ENCODE assay signal across 9 mouse cellular contexts in the genomic region with DNA sequence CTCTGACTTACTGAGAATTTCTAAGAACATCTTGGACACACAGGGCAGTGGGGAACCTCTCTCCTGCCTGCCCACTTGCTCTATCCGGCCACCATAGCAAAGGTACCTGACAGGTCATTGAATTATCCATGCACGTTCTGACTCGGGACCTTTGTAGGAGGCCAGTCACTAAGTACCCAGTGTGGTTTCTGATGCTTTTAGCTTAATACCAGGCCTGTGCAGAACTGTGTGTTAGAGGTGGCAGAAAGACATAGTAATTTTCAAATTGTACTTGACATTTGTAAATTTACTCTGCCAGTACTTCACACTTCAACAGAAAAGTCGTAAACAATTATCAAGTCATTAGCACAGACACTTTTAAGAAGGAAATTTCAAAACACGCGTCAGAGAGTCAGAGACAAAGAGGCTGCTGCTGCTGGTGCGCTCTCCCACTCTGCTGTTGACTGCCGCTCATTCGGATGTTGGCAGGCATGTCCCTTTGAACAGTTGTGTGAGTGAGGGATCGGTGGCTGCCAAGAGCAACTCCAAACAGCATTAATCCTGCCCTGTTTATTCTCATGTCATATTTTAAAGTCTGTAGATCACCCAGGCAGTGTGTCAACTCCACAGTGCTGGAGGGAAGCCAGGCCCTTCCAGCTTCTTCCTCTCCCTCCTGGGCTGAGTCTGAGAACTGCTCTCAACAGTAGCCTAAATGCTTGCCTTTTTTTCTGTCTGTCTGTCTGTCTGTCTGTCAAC.
DNase-seq lines count a peak whose midpoint lies in the region; ATAC-seq lines count a peak whose summit lies in the region.
"Had no signal": no experiment of that assay in that cellular context is flagged by ENCODE, and none has a peak within 500 bp of the region (broad histone marks: within the 10 kb centered on the region; RNA-seq: fewer than 3 reads in every experiment).

No protein-coding gene starts in this region.

- no peak overlapping the region for H3K4me3 ChIP-seq in forebrain, embryonic 13.5 days
- H3K4me3 ChIP-seq in forebrain, embryonic 11.5 days (ENCODE audit: low read depth, low read length), result no peak overlapping the region
- H3K4me3 ChIP-seq in kidney, embryonic 15.5 days (replicated peaks), result no peak overlapping the region
- H3K4me3 ChIP-seq: liver, embryonic 15.5 days had no signal

- no peak for DNase-seq in forebrain, embryonic 11.5 days (ENCODE audit: low spot score)
- DNase-seq in urinary bladder, postnatal 14 days (ENCODE audit: low spot score), result peak; percentile 32
- DNase-seq in urinary bladder, adult 2 months (ENCODE audit: low spot score), result no peak
- peak; percentile 59 for DNase-seq in lung, postnatal 25 days (ENCODE audit: low spot score)
- DNase-seq in embryo, embryonic 9.5 days (ENCODE audit: extremely low spot score), result no peak
- no peak for DNase-seq in embryo, embryonic 11 days

- H3K9me3 ChIP-seq in forebrain, embryonic 13.5 days (replicated peaks), result no peaks in the 10 kb centered on the region; the same call in 1 of the 2 replicates
- no peaks in the 10 kb centered on the region for H3K9me3 ChIP-seq in forebrain, embryonic 11.5 days (ENCODE audit: control insufficient read depth, low read length)
- no peaks in the 10 kb centered on the region for H3K9me3 ChIP-seq in kidney, embryonic 15.5 days (replicated peaks)
- H3K9me3 ChIP-seq: liver, embryonic 15.5 days had no signal

- 45% methylated on average over 10 of the region's 10 CpGs for WGBS in forebrain, embryonic 13.5 days
- 85% methylated on average over 10 of the region's 10 CpGs for WGBS in forebrain, embryonic 11.5 days
- WGBS in kidney, embryonic 15.5 days, result 49% methylated on average over 10 of the region's 10 CpGs

- peak overlapping the region; percentile 33 for H3K27ac ChIP-seq in forebrain, embryonic 13.5 days
- no peak overlapping the region for H3K27ac ChIP-seq in forebrain, embryonic 11.5 days (ENCODE audit: low read depth, low read length)
- no peak overlapping the region for H3K27ac ChIP-seq in kidney, embryonic 15.5 days
- H3K27ac ChIP-seq: liver, embryonic 15.5 days had no signal

- no peak overlapping the region for H3K4me2 ChIP-seq in forebrain, embryonic 13.5 days
- no peak overlapping the region for H3K4me2 ChIP-seq in forebrain, embryonic 11.5 days (ENCODE audit: low read depth, low read length, severe bottlenecking)
- H3K4me2 ChIP-seq in kidney, embryonic 15.5 days, result no peak overlapping the region
- H3K4me2 ChIP-seq: liver, embryonic 15.5 days had no signal

- H3K9ac ChIP-seq in forebrain, embryonic 13.5 days, result no peak overlapping the region
- no peak overlapping the region for H3K9ac ChIP-seq in forebrain, embryonic 11.5 days (ENCODE audit: low read length)
- no peak overlapping the region for H3K9ac ChIP-seq in kidney, embryonic 15.5 days
- H3K9ac ChIP-seq: liver, embryonic 15.5 days had no signal

- peaks cover 21% of the 10 kb centered on the region for H3K36me3 ChIP-seq in forebrain, embryonic 13.5 days (ENCODE audit: poor library complexity, severe bottlenecking)
- no peaks in the 10 kb centered on the region; the same call in 1 of the 2 replicates for H3K36me3 ChIP-seq in forebrain, embryonic 11.5 days (ENCODE audit: control insufficient read depth, insufficient read depth, low read length)
- peaks cover 38% of the 10 kb centered on the region for H3K36me3 ChIP-seq in kidney, embryonic 15.5 days

- peaks cover 16% of the 10 kb centered on the region for H3K4me1 ChIP-seq in forebrain, embryonic 13.5 days
- H3K4me1 ChIP-seq in forebrain, embryonic 11.5 days (replicated peaks; ENCODE audit: control insufficient read depth, insufficient read depth, low read length), result no peaks in the 10 kb centered on the region
- H3K4me1 ChIP-seq in kidney, embryonic 15.5 days, result 0 out of 2 replicates have a peak, but pooled peaks cover 5% of the 10 kb centered on the region
- H3K4me1 ChIP-seq: liver, embryonic 15.5 days had no signal

- no peaks in the 10 kb centered on the region for H3K27me3 ChIP-seq in forebrain, embryonic 13.5 days
- no peaks in the 10 kb centered on the region for H3K27me3 ChIP-seq in forebrain, embryonic 11.5 days (ENCODE audit: control insufficient read depth, insufficient read depth, low read length)
- H3K27me3 ChIP-seq in kidney, embryonic 15.5 days, result peaks cover 6% of the 10 kb centered on the region; the same call in 1 of the 2 replicates
- H3K27me3 ChIP-seq: liver, embryonic 15.5 days had no signal

- peak; percentile 98 for ATAC-seq in forebrain, embryonic 13.5 days
- ATAC-seq in forebrain, embryonic 11.5 days (replicated peaks; ENCODE audit: low FRiP score), result no peak
- peak; percentile 86 for ATAC-seq in kidney, embryonic 15.5 days (replicated peaks; ENCODE audit: low FRiP score)

Comparison
In these comparisons a context has a peak if more than half of its experiments do, and no peak if none do; other contexts are left out.
1. DNase-seq: peak in urinary bladder, postnatal 14 days (single experiment) and lung, postnatal 25 days (single experiment); none in forebrain, embryonic 11.5 days (single experiment), urinary bladder, adult 2 months (single experiment), embryo, embryonic 9.5 days (single experiment) and embryo, embryonic 11 days (single experiment).